Comparison of ENCODE assay signal across 17 mouse cellular contexts in the genomic region with DNA sequence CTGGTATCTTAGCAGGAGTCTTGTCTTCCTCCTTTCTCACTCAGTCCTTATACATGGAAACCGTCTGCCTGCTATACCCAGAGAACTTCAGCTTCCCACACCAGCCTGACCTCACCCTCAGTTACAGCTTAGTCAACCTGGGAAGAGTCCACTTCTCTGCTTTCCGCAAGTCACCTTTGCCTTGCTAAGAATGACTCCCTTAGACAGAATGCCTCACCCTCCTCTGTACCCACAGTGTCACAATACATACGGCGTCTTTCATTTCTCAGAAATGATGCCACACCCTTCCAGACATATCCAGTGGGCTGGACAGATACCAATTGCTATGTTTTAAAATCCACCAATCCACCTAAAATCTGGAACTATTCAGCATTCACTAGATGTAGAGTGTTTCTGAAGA. TPM values are rescaled to one million over a fixed set of nuclear protein-coding genes. Genes with fewer than 3 reads are reported as not detected.
A peak's percentile ranks its signal among the peaks of the same experiment; 100 is the strongest.
DNase-seq lines count a peak whose midpoint lies in the region; ATAC-seq and TF ChIP-seq lines count a peak whose summit lies in the region.
"Had no signal": no experiment of that assay in that cellular context is flagged by ENCODE, and none has a peak within 500 bp of the region (broad histone marks: within the 10 kb centered on the region; RNA-seq: fewer than 3 reads in every experiment).

No protein-coding gene starts in this region.

- WGBS in lung, postnatal 0 days = 65% methylated on average over 4 of the region's 4 CpGs
- 62% methylated on average over 4 of the region's 4 CpGs for WGBS in intestine, embryonic 16.5 days
- WGBS in liver, postnatal 0 days (ENCODE audit: insufficient replicate concordance) = 55% methylated on average over 4 of the region's 4 CpGs
- 52% methylated on average over 4 of the region's 4 CpGs for WGBS in stomach, postnatal 0 days

- peaks cover 3% of the 10 kb centered on the region; the same call in 1 of the 2 replicates for H3K4me1 ChIP-seq in lung, postnatal 0 days (ENCODE audit: insufficient read depth, low read depth, low read length)
- H3K4me1 ChIP-seq in intestine, embryonic 16.5 days (ENCODE audit: control insufficient read depth, insufficient read depth, low read length) = peaks cover 22% of the 10 kb centered on the region
- peaks cover 33% of the 10 kb centered on the region for H3K4me1 ChIP-seq in liver, postnatal 0 days (ENCODE audit: insufficient read depth)
- no peaks in the 10 kb centered on the region; the same call in 1 of the 2 replicates for H3K4me1 ChIP-seq in stomach, postnatal 0 days (replicated peaks; ENCODE audit: control insufficient read depth, insufficient read depth)

- no peak overlapping the region for H3K4me2 ChIP-seq in lung, postnatal 0 days (replicated peaks; ENCODE audit: low read depth, low read length)
- no peak overlapping the region for H3K4me2 ChIP-seq in intestine, embryonic 16.5 days (ENCODE audit: low read depth, low read length)
- no peak overlapping the region for H3K4me2 ChIP-seq in liver, postnatal 0 days (ENCODE audit: low read depth, low read length)
- H3K4me2 ChIP-seq in stomach, postnatal 0 days (replicated peaks; ENCODE audit: low read depth) = no peak overlapping the region
- H3K4me2 ChIP-seq: heart, embryonic 11.5 days; lung, embryonic 14.5 days had no signal

- peak overlapping the region; percentile 64 for H3K27ac ChIP-seq in lung, postnatal 0 days (ENCODE audit: low read length)
- H3K27ac ChIP-seq in intestine, embryonic 16.5 days (ENCODE audit: low read length) = 0 out of 2 replicates have a peak overlapping the region, but pooled peaks have one; percentile 7
- H3K27ac ChIP-seq in liver, postnatal 0 days (ENCODE audit: low read depth) = no peak overlapping the region
- peak overlapping the region; percentile 80 for H3K27ac ChIP-seq in stomach, postnatal 0 days (replicated peaks)
- H3K27ac ChIP-seq: hindbrain, postnatal 0 days had no signal

- no peaks in the 10 kb centered on the region for H3K27me3 ChIP-seq in lung, postnatal 0 days (replicated peaks; ENCODE audit: insufficient read depth, low read length)
- H3K27me3 ChIP-seq in intestine, embryonic 16.5 days (replicated peaks; ENCODE audit: control insufficient read depth, insufficient read depth, low read length) = no peaks in the 10 kb centered on the region
- no peaks in the 10 kb centered on the region for H3K27me3 ChIP-seq in liver, postnatal 0 days (ENCODE audit: insufficient read depth, low read length)
- no peaks in the 10 kb centered on the region for H3K27me3 ChIP-seq in stomach, postnatal 0 days (ENCODE audit: control insufficient read depth, insufficient read depth, low read length)

- peak; percentile 34 for ATAC-seq in lung, postnatal 0 days
- peak; percentile 72 for ATAC-seq in intestine, embryonic 16.5 days
- peak; percentile 55 for ATAC-seq in liver, postnatal 0 days
- peak; percentile 84 for ATAC-seq in stomach, postnatal 0 days (ENCODE audit: low FRiP score, low TSS enrichment)
- ATAC-seq: hindbrain, postnatal 0 days; midbrain, embryonic 16.5 days had no signal

- H3K36me3 ChIP-seq in lung, postnatal 0 days (ENCODE audit: insufficient read depth, low read length) = peaks cover 26% of the 10 kb centered on the region
- H3K36me3 ChIP-seq in intestine, embryonic 16.5 days (ENCODE audit: control insufficient read depth, insufficient read depth, low read length) = peaks cover 8% of the 10 kb centered on the region
- peaks cover 68% of the 10 kb centered on the region for H3K36me3 ChIP-seq in liver, postnatal 0 days (replicated peaks; ENCODE audit: insufficient read depth, low read length)
- H3K36me3 ChIP-seq in stomach, postnatal 0 days (ENCODE audit: control insufficient read depth, insufficient read depth, low read length) = peaks cover 19% of the 10 kb centered on the region

- H3K4me3 ChIP-seq in lung, postnatal 0 days (ENCODE audit: low read depth, low read length) = no peak overlapping the region
- H3K4me3 ChIP-seq in intestine, embryonic 16.5 days (ENCODE audit: low read length) = no peak overlapping the region
- no peak overlapping the region for H3K4me3 ChIP-seq in liver, postnatal 0 days (ENCODE audit: low read depth, low read length)
- no peak overlapping the region for H3K4me3 ChIP-seq in stomach, postnatal 0 days (ENCODE audit: low read depth, low read length)
- H3K4me3 ChIP-seq: erythroblast, embryonic 14.5 days had no signal

- DNase-seq in lung, postnatal 0 days (ENCODE audit: low spot score) = peak; percentile 51
- no peak for DNase-seq in lung, postnatal 10 days
- no peak for DNase-seq in liver, postnatal 0 days
- DNase-seq in stomach, postnatal 0 days (ENCODE audit: low spot score) = no peak
- no peak for DNase-seq in embryo, embryonic 11 days
- DNase-seq in ovary, adult 18-20 months (ENCODE audit: low spot score) = no peak
- DNase-seq: cerebellum, postnatal 10 days; gastrocnemius, postnatal 36 days; kidney, adult 9 months; kidney, postnatal 4 days; lung, embryonic 14.5 days; thymus, postnatal 36 days had no signal

- TF ChIP-seq CTCF in lung, postnatal 0 days (IDR thresholded peaks at IDR 0.05) = no peak
- no peak for TF ChIP-seq CTCF in liver, postnatal 0 days (IDR thresholded peaks at IDR 0.05; ENCODE audit: low read depth)
- TF ChIP-seq CTCF in stomach, postnatal 0 days (IDR thresholded peaks at IDR 0.05; ENCODE audit: low read depth) = no peak

- no peaks in the 10 kb centered on the region for H3K9me3 ChIP-seq in lung, postnatal 0 days (ENCODE audit: low read length)
- H3K9me3 ChIP-seq in intestine, embryonic 16.5 days (ENCODE audit: control insufficient read depth, low read length) = no peaks in the 10 kb centered on the region
- H3K9me3 ChIP-seq in liver, postnatal 0 days (ENCODE audit: low read length) = no peaks in the 10 kb centered on the region
- no peaks in the 10 kb centered on the region for H3K9me3 ChIP-seq in stomach, postnatal 0 days (ENCODE audit: control insufficient read depth, low read length)

- H3K9ac ChIP-seq in lung, postnatal 0 days (replicated peaks; ENCODE audit: low read depth) = no peak overlapping the region
- H3K9ac ChIP-seq in intestine, embryonic 16.5 days (ENCODE audit: low read depth, low read length) = no peak overlapping the region
- no peak overlapping the region for H3K9ac ChIP-seq in liver, postnatal 0 days (replicated peaks)
- no peak overlapping the region for H3K9ac ChIP-seq in stomach, postnatal 0 days (ENCODE audit: low read length)
- H3K9ac ChIP-seq: lung, embryonic 14.5 days had no signal

- no peak for TF ChIP-seq EP300 in lung, postnatal 0 days (IDR thresholded peaks at IDR 0.05)
- no peak for TF ChIP-seq EP300 in liver, postnatal 0 days (IDR thresholded peaks at IDR 0.05; ENCODE audit: low read depth)
- no peak for TF ChIP-seq EP300 in stomach, postnatal 0 days (optimal IDR thresholded peaks at IDR 0.05)

RNA-seq across cellular contexts. Expression of gene Rac1, which starts 15.5 kb away (rescaled TPM):
- polyA plus RNA-seq in lung, postnatal 0 days (2015; fragmentation: Nextera tagmentation; extraction: Ambion mirVana) = 439 and 450 TPM in 2 replicates
- 52.6 and 307 TPM in 2 replicates for polyA plus RNA-seq in intestine, embryonic 16.5 days (2015; fragmentation: Nextera tagmentation; extraction: Ambion mirVana)
- polyA plus RNA-seq in liver, postnatal 0 days (2015; fragmentation: Nextera tagmentation; extraction: Ambion mirVana) = 162 and 173 TPM in 2 replicates
- 345 and 377 TPM in 2 replicates for polyA plus RNA-seq in stomach, postnatal 0 days (2015; fragmentation: Nextera tagmentation; extraction: Ambion mirVana)

RNA-seq across cellular contexts. Expression of gene Daglb, which starts 47.9 kb away (rescaled TPM):
- polyA plus RNA-seq in lung, postnatal 0 days (2015; fragmentation: Nextera tagmentation; extraction: Ambion mirVana) = 5.9 and 6.0 TPM in 2 replicates
- 16.2 and 18.5 TPM in 2 replicates for polyA plus RNA-seq in intestine, embryonic 16.5 days (2015; fragmentation: Nextera tagmentation; extraction: Ambion mirVana)
- polyA plus RNA-seq in liver, postnatal 0 days (2015; fragmentation: Nextera tagmentation; extraction: Ambion mirVana) = 4.8 and 5.6 TPM in 2 replicates
- 5.5 and 5.9 TPM in 2 replicates for polyA plus RNA-seq in stomach, postnatal 0 days (2015; fragmentation: Nextera tagmentation; extraction: Ambion mirVana)

Comparison
In these comparisons a context has a peak if more than half of its experiments do, and no peak if none do; other contexts are left out.
1. ATAC-seq: peak in every context shown above with its lines; median percentile 84 in stomach, postnatal 0 days; 72 in intestine, embryonic 16.5 days; 55 in liver, postnatal 0 days; 34 in lung, postnatal 0 days.